ENCODE assay signal across 7 mouse cellular contexts in genomic region chr4:130874601-130875000, GRCm38 (mm10). TPM values are rescaled to one million over a fixed set of nuclear protein-coding genes. Genes with fewer than 3 reads are reported as not detected.
DNase-seq lines count a peak whose midpoint lies in the region; ATAC-seq lines count a peak whose summit lies in the region.

No protein-coding gene starts in this region.

- 6% methylated on average over 10 of the region's 10 CpGs for WGBS in forebrain, embryonic 14.5 days
- 24% methylated on average over 10 of the region's 10 CpGs for WGBS in hindbrain, embryonic 12.5 days

- peak overlapping the region; percentile 53 for H3K27ac ChIP-seq in forebrain, embryonic 14.5 days (ENCODE audit: low read depth, low read length)
- H3K27ac ChIP-seq in hindbrain, embryonic 12.5 days: peak overlapping the region; percentile 41; the same call in 1 of the 2 replicates

- ATAC-seq in forebrain, embryonic 14.5 days: peak; percentile 72
- peak; percentile 59 for ATAC-seq in hindbrain, embryonic 12.5 days (ENCODE audit: low FRiP score)

- no peak overlapping the region for H3K4me3 ChIP-seq in forebrain, embryonic 14.5 days (ENCODE audit: low read depth, low read length)
- no peak overlapping the region for H3K4me3 ChIP-seq in hindbrain, embryonic 12.5 days

- no peaks in the 10 kb centered on the region for H3K9me3 ChIP-seq in forebrain, embryonic 14.5 days (replicated peaks; ENCODE audit: control insufficient read depth, low read length)
- H3K9me3 ChIP-seq in hindbrain, embryonic 12.5 days (replicated peaks): no peaks in the 10 kb centered on the region

- no peaks in the 10 kb centered on the region for H3K36me3 ChIP-seq in forebrain, embryonic 14.5 days (ENCODE audit: control insufficient read depth, insufficient read depth, low read length)
- H3K36me3 ChIP-seq in hindbrain, embryonic 12.5 days: no peaks in the 10 kb centered on the region

- H3K4me1 ChIP-seq in forebrain, embryonic 14.5 days (ENCODE audit: control insufficient read depth, insufficient read depth, low read length): peaks cover 11% of the 10 kb centered on the region; the same call in 1 of the 2 replicates
- peaks cover 50% of the 10 kb centered on the region for H3K4me1 ChIP-seq in hindbrain, embryonic 12.5 days

- peak overlapping the region; percentile 13; the same call in 1 of the 2 replicates for H3K4me2 ChIP-seq in forebrain, embryonic 14.5 days (ENCODE audit: low read length)
- H3K4me2 ChIP-seq in hindbrain, embryonic 12.5 days (replicated peaks): no peak overlapping the region

- peak; percentile 45 for DNase-seq in adipocyte (ENCODE audit: low spot score)
- DNase-seq in adrenal gland, postnatal 4 days (ENCODE audit: low spot score in 2 of 2): peak; percentile 37 to 58
- peak; percentile 95 for DNase-seq in forebrain, embryonic 14.5 days (ENCODE audit: low spot score)
- peak; percentile 39 to 56 for DNase-seq in lung, adult 18-20 months
- DNase-seq in right cerebral cortex, postnatal 4 days: peak; percentile 74
- DNase-seq in spleen, adult 18-20 months: no peak

- H3K27me3 ChIP-seq in forebrain, embryonic 14.5 days (replicated peaks; ENCODE audit: control insufficient read depth, insufficient read depth, low read length): peaks cover 32% of the 10 kb centered on the region; the same call in 1 of the 2 replicates
- peaks cover 37% of the 10 kb centered on the region for H3K27me3 ChIP-seq in hindbrain, embryonic 12.5 days

- peak overlapping the region; percentile 8; the same call in 1 of the 2 replicates for H3K9ac ChIP-seq in forebrain, embryonic 14.5 days (ENCODE audit: low read length)
- H3K9ac ChIP-seq in hindbrain, embryonic 12.5 days: no peak overlapping the region

RNA-seq across cellular contexts. Expression of gene Laptm5, which starts 38.3 kb away (rescaled TPM):
- total RNA-seq in adrenal gland, postnatal 4 days (2021): 10 to 100 TPM; 21.4 to 29.3 TPM
- 27.6 and 31.9 TPM in 2 replicates for polyA plus RNA-seq in forebrain, embryonic 14.5 days (2014; fragmentation: Nextera tagmentation; extraction: Ambion mirVana)
- polyA plus RNA-seq in hindbrain, embryonic 12.5 days (2016; fragmentation: Nextera tagmentation; extraction: Ambion mirVana): 22.7 and 23.3 TPM in 2 replicates

Comparison
In these comparisons a context has a peak if more than half of its experiments do, and no peak if none do; other contexts are left out.
1. DNase-seq: peak in adipocyte (single experiment), adrenal gland, postnatal 4 days (2 of 2), forebrain, embryonic 14.5 days (single experiment), lung, adult 18-20 months (2 of 2) and right cerebral cortex, postnatal 4 days (single experiment); none in spleen, adult 18-20 months (0 of 2).